Mouse (Mus musculus): Measurements from ENCODE around the gene Adprm.

The Adprm gene

GRCm38 (mm10) chr11:67022354-67023115, 29.9 kb downstream of the Adprm start:
- peak; percentile 21 for DNase-seq

- DNase-seq: peak; percentile 82
Measured at GRCm38 (mm10) chr11:67020948-67021347, 31.4 kb downstream of the Adprm start.

DNA sequence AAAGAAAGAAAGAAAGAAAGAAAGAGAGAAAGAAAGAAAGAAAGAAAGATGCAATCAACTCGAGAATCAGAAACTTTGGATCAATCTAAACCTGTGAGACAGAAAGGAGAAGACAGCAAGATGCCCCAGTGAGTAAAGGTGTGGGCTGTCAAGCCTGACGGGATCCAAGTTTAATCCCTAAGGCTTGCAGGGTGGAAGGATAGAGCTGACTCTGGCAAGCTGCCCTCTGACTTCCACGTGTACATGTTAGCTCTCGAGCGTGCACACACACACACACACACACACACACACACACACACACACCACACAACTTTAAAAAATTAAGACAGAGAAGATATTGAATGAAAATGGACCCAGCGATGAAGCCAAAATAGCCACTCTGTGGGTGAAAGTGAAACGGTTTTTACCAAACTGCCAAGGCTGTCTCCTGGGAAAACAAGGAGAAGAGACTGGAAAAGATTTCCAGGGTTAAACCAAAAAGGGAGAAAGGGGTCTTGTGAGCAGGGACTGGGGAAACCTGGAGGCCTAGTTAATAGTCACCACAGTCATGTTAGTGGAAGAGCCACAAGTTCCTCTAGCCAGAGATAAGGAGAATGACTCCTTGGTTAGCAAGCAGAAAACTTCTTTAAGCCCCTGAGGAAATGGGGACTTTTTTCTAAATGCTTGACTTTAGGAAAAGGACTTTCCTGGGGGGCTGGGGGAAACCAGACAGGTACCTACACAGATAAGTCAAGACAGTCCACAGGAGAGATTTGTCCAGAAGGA, 32.5 kb downstream of the Adprm start:
- peak; percentile 50 for DNase-seq

- no peak for DNase-seq
Measured at GRCm38 (mm10) chr11:67017801-67018591, 34.4 kb downstream of the Adprm start.

DNA sequence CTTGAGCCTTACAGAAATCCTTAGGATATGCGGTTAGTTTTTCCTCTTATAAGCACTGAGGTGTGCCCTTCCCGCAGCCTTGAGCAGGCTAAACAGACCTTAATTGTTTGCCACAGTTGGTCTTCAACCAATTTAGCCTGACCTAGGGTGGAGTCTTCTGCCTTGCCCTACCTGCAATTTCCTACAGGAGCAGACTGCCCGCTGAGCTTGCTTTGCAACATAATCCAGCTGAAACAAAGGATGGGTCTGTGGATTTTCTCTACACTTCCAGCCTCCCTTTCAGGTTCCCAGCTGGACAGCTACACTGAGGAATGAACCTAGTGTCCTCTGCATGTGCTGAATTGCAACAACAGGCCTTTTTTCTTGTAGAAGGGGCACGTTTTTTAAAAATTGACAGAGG, 40.8 kb downstream of the Adprm start:
- no peak for DNase-seq

GRCm38 (mm10) chr11:67010430-67010829, 42.0 kb downstream of the Adprm start:
- peak; percentile 21 for DNase-seq

DNA sequence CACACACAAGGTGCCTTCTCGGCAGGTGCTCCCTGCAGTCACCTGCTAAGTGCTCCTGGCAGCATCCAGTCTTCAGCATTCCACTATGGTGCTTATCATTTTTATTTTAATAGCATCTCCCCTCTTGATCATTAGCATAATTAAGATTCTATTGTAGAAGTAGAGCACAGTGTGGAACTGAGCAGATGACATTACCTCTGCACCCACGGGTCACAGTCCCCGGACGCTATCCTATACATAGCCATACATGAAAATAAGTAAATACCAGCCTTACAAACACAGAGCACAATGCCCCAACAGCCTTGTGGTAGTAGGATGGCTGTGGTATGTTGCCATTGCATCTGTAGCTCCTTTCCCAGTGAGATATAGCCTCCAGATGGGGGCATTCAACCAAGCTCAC, 43.9 kb downstream of the Adprm start:
- no peak for DNase-seq

DNA sequence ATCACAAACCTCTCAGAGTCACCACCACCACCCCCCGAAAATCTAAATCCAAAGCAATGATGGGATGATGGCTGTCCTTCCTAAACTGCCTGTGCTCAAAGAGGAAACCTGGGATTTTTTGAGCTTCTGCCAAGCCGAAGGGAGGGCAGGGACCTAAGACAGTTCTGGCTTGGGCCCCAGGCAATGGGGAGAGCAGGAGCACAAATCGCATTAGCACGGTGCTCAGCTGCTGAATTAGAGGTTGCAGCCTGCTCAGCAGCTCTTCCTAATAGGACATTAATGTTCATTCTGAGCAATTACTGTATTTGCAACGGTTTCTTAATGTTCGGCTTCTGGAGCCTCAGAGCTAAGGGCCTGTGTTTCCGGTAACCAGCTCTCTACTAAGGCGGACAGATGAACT, 44.4 kb downstream of the Adprm start:
- DNase-seq: no peak

DNA sequence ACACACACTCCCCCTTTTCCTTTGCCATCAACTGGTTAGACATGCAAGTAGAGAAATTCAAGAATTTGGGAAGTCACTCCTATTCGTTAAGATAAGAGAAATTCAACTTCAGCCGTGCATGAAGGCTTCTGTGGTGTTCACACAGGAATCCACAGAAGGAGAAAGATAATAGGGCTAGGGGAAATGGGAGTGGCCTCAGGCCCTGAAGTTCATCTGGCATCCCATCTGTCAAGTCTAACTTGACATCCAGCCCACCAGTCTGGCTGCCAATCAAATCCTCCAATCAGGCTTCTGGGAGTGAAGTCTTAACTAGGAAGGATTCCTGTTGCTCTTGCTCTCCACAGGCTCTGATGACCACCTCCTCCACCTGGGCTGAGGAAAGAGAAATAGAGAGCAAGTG, 49.5 kb downstream of the Adprm start:
- no peak for DNase-seq

GRCm38 (mm10) chr11:67001717-67002116, 50.7 kb downstream of the Adprm start:
- DNase-seq: no peak

GRCm38 (mm10) chr11:67000671-67001070, 51.7 kb downstream of the Adprm start:
- DNase-seq: no peak

- DNase-seq: peak; percentile 84
Measured at GRCm38 (mm10) chr11:66998467-66999403, 53.7 kb downstream of the Adprm start.

DNA sequence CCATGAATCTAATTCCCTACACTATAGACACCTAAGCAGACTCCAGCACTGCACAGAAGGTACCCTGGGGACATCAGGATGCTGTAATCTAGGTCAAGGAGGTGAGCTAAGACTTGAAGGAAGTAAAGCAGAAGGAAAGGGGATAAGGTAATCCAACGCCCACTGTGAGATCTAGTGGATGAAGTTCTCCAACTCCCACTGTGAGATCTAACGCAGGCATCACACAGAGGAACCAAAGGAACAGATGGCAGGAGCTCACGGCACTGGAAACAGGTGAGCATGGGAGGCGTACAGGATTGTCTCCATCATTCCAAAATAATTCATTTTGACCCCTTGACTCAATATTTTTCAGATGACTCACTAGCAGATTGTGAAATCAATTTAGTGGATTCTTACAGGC, 55.9 kb downstream of the Adprm start:
- DNase-seq: no peak

DNA sequence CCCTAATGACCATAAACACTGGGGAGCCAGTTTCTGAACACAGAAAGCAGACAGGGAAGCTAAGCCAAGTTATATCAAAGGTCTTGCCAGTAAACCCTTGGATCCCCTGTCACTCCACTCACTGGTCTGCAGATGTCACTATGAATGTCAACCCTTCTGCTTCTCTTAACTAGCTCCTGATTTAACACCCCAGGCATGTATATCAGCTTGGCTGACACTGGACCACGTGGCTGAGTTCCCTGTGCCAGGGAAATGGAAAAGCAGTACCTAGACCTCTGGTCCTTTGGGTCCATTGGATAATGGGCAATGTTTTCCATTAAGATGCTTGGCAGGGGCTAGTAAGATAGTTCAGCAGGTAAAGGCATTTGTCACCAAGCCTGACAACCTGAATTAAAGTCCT, 58.7 kb downstream of the Adprm start:
- no peak for DNase-seq

DNA sequence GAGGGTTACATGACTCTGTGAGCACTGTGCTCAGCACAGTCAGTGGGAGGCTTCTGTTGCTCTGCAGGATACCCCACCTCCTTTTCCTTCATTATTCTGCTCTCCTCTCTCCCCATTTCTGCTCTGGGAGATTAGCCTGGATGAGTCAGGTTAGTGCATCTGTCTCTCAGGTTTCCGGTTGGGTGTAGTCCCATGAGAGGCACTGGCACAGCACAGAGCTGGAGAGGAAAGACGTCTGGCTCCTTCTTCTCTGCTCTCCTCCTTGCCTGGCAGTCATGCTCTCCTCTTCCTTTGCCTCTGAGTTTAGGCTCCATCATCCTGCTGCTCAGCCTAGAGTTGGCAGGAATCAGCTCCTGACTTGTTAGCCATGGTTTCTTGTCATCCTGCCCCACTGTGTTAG, 60.2 kb downstream of the Adprm start:
- no peak for DNase-seq
